Mouse (Mus musculus) cerebellum, postnatal 10 days (tissue): ENCODE measurements around the gene Tnik.

Source experiments
- DNase-seq, 2 experiments: peaks; one replicate each; pipeline ENCODE4 v3.0.0; 2021; ENCODE audit warnings: mixed read lengths in 2 of 2

Gene Tnik

DNA sequence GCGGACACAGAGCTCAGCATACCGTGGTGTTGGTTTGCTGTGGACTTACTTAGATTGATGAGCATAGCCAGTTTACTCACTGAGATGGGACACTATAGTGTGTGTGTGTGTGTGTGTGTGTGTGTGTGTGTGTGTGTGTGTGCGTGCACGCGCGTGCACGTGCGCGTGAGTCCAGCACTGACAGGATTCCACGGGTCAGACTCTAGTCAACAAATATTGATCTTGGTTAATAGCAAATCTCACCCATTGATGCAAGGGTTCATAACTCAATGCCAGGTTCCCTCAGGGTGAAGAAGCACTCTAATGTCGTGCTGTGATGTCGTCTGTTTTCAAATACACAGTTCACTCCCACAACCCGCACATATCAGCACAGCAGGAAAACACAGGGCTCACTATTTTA is 462.2 kb downstream of the Tnik start:
- no peak for DNase-seq
